Comparison of ENCODE assay signal across 10 mouse cellular contexts in genomic region chr17:28290262-28290661, GRCm38 (mm10). TPM values are rescaled to one million over a fixed set of nuclear protein-coding genes. Genes with fewer than 3 reads are reported as not detected.
DNase-seq lines count a peak whose midpoint lies in the region; ATAC-seq and TF ChIP-seq lines count a peak whose summit lies in the region.
"Had no signal": no experiment of that assay in that cellular context is flagged by ENCODE, and none has a peak within 500 bp of the region (broad histone marks: within the 10 kb centered on the region; RNA-seq: fewer than 3 reads in every experiment).

No protein-coding gene starts in this region.

- ATAC-seq in lung, embryonic 14.5 days (ENCODE audit: insufficient read depth), result 0 out of 2 replicates have a peak, but pooled peaks have one; percentile 5
- no peak for ATAC-seq in forebrain, embryonic 15.5 days (replicated peaks)

- peak; percentile 74 for DNase-seq in gastrocnemius, postnatal 10 days
- DNase-seq in gastrocnemius, adult 18-20 months (ENCODE audit: low spot score), result no peak
- DNase-seq in right cerebral cortex, postnatal 10 days (ENCODE audit: low spot score in 2 of 2), result peak; percentile 67 to 80
- no peak for DNase-seq in right cerebral cortex, adult 18-20 months
- peak; percentile 63 for DNase-seq in lung, embryonic 14.5 days
- DNase-seq in urinary bladder, postnatal 4 days (ENCODE audit: low spot score in 2 of 2), result peak; percentile 63 to 77
- no peak for DNase-seq in spleen, adult 12 weeks (ENCODE audit: low spot score)
- DNase-seq: liver, embryonic 13.5 days had no signal

- no peak overlapping the region for H3K4me2 ChIP-seq in lung, embryonic 14.5 days
- no peak overlapping the region for H3K4me2 ChIP-seq in forebrain, embryonic 15.5 days (replicated peaks)
- H3K4me2 ChIP-seq: liver, embryonic 13.5 days had no signal

- no peak overlapping the region for H3K27ac ChIP-seq in lung, embryonic 14.5 days (ENCODE audit: low read depth)
- H3K27ac ChIP-seq in forebrain, embryonic 15.5 days (replicated peaks), result no peak overlapping the region
- H3K27ac ChIP-seq: liver, embryonic 13.5 days had no signal

- H3K9me3 ChIP-seq in lung, embryonic 14.5 days (ENCODE audit: low read depth, low read length), result no peaks in the 10 kb centered on the region
- no peaks in the 10 kb centered on the region for H3K9me3 ChIP-seq in forebrain, embryonic 15.5 days
- H3K9me3 ChIP-seq: liver, embryonic 13.5 days had no signal

- H3K9ac ChIP-seq in lung, embryonic 14.5 days, result 0 out of 2 replicates have a peak overlapping the region, but pooled peaks have one; percentile 3
- no peak overlapping the region for H3K9ac ChIP-seq in forebrain, embryonic 15.5 days (replicated peaks)
- H3K9ac ChIP-seq: liver, embryonic 13.5 days had no signal

- no peaks in the 10 kb centered on the region for H3K27me3 ChIP-seq in lung, embryonic 14.5 days (ENCODE audit: insufficient read depth, low read length)
- H3K27me3 ChIP-seq in forebrain, embryonic 15.5 days, result no peaks in the 10 kb centered on the region
- H3K27me3 ChIP-seq: CH12.LX; liver, embryonic 13.5 days had no signal

- H3K36me3 ChIP-seq in lung, embryonic 14.5 days (ENCODE audit: insufficient read depth), result no peaks in the 10 kb centered on the region
- H3K36me3 ChIP-seq in forebrain, embryonic 15.5 days, result no peaks in the 10 kb centered on the region

- H3K4me3 ChIP-seq in lung, embryonic 14.5 days (ENCODE audit: low read depth, low read length), result no peak overlapping the region
- no peak overlapping the region for H3K4me3 ChIP-seq in forebrain, embryonic 15.5 days
- H3K4me3 ChIP-seq: liver, embryonic 13.5 days had no signal

- TF ChIP-seq CTCF in lung, embryonic 14.5 days (IDR thresholded peaks at IDR 0.05; ENCODE audit: low read depth), result no peak

- peaks cover 6% of the 10 kb centered on the region for H3K4me1 ChIP-seq in lung, embryonic 14.5 days (ENCODE audit: insufficient read depth)
- no peaks in the 10 kb centered on the region for H3K4me1 ChIP-seq in forebrain, embryonic 15.5 days

- 58% methylated on average over 3 of the region's 3 CpGs for WGBS in lung, embryonic 14.5 days
- 79% methylated on average over 3 of the region's 3 CpGs for WGBS in forebrain, embryonic 15.5 days

RNA-seq across cellular contexts. Expression of gene Fance, which starts 23.1 kb away (rescaled TPM):
- 10 to 100 TPM; 14.8 to 20.1 TPM for total RNA-seq in gastrocnemius, postnatal 10 days (2021)
- 10 to 100 TPM; 10.3 to 11.2 TPM for total RNA-seq in gastrocnemius, adult 18-20 months (2021)
- 28.2 and 35.3 TPM in 2 replicates for polyA plus RNA-seq in lung, embryonic 14.5 days (2014; fragmentation: Nextera tagmentation; extraction: Ambion mirVana)
- polyA plus RNA-seq in forebrain, embryonic 15.5 days (2015; fragmentation: Nextera tagmentation; extraction: Ambion mirVana), result 25.9 and 27.4 TPM in 2 replicates

RNA-seq across cellular contexts. Expression of gene Rpl10a, which starts 38.0 kb away (rescaled TPM):
- 100 to 1,000 TPM; 699 to 738 TPM for total RNA-seq in gastrocnemius, postnatal 10 days (2021)
- 100 to 1,000 TPM; 418 to 419 TPM for total RNA-seq in gastrocnemius, adult 18-20 months (2021)
- 799 and 802 TPM in 2 replicates for polyA plus RNA-seq in lung, embryonic 14.5 days (2014; fragmentation: Nextera tagmentation; extraction: Ambion mirVana)
- polyA plus RNA-seq in forebrain, embryonic 15.5 days (2015; fragmentation: Nextera tagmentation; extraction: Ambion mirVana), result 359 and 384 TPM in 2 replicates

RNA-seq across cellular contexts. Expression of gene Ppard, which starts 57.8 kb away (rescaled TPM):
- total RNA-seq in gastrocnemius, postnatal 10 days (2021), result 10 to 100 TPM; 30.2 to 31.5 TPM
- 10 to 100 TPM; 26.3 to 27.2 TPM for total RNA-seq in gastrocnemius, adult 18-20 months (2021)
- polyA plus RNA-seq in lung, embryonic 14.5 days (2014; fragmentation: Nextera tagmentation; extraction: Ambion mirVana), result 1.8 and 2.8 TPM in 2 replicates
- polyA plus RNA-seq in forebrain, embryonic 15.5 days (2015; fragmentation: Nextera tagmentation; extraction: Ambion mirVana), result 1.3 and 1.4 TPM in 2 replicates

Comparison
In these comparisons a context has a peak if more than half of its experiments do, and no peak if none do; other contexts are left out.
1. DNase-seq: peak in gastrocnemius, postnatal 10 days (single experiment), right cerebral cortex, postnatal 10 days (2 of 2), lung, embryonic 14.5 days (single experiment) and urinary bladder, postnatal 4 days (2 of 2); none in gastrocnemius, adult 18-20 months (single experiment), right cerebral cortex, adult 18-20 months (single experiment) and spleen, adult 12 weeks (single experiment).